Mouse (Mus musculus) frontal cortex, postnatal 10 days (tissue): Measurements from ENCODE around the gene 4933428M09Rik.
"Not testable (repeated sequence)": the region's sequence is repeated elsewhere in the genome, so short reads cannot be mapped to it uniquely, and the experiment has no call there.

Experiments
- DNase-seq, 2 experiments: peaks; one replicate each; pipeline ENCODE4 v3.0.0; 2022; ENCODE audit warnings: low spot score in 2 of 2, mixed read lengths in 1 of 2

4933428M09Rik gene

DNA sequence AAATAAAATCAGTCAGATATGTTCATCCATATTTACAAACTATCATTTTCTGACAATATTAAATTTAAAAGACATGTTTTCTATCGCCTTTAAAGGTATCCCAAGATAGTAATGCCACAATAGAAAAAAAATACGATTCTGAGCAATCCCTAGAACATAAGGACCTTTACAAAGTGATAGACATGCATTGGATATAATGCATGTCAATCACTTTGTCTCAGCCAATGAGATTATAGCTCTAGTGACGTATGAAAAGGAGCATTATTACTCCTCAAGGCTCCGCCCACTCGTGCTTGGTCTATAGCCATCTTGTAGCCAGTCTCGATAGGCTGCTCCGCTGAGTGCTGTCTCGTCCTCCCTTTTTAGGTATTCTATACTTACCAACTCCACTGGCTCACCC lies at the start of gene 4933428M09Rik:
TSS of gene 4933428M09Rik (plus strand) at position 301 of the 400 bp plus-strand sequence.
- DNase-seq = no peak

DNA sequence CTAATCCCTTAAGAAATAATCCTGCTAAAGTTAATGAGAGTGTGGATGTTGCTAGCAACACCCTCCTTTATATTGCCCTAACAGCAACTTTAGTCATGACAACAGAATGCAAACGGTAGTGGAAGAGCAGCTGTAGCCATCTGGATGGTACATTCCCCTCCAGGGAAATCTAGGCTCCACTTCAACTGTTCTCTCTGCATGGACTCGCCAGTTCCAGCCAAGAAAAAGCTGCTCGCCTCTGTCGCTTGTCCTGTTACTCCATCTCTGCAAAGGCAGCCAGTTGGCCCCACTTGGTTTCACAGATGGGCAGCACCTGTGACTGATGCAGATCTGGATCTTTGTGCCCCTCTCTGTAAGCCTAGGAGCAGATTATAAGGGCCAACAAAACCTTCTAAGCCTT lies 45.0 kb upstream of the 4933428M09Rik start:
- no peak for DNase-seq

- DNase-seq = not testable (repeated sequence)
These were observed 12.5 kb downstream of the 4933428M09Rik start for GRCm38 (mm10) chrX:139191506-139191905.

- no peak for DNase-seq
These were observed 15.7 kb downstream of the 4933428M09Rik start for GRCm38 (mm10) chrX:139194572-139195279.

DNA sequence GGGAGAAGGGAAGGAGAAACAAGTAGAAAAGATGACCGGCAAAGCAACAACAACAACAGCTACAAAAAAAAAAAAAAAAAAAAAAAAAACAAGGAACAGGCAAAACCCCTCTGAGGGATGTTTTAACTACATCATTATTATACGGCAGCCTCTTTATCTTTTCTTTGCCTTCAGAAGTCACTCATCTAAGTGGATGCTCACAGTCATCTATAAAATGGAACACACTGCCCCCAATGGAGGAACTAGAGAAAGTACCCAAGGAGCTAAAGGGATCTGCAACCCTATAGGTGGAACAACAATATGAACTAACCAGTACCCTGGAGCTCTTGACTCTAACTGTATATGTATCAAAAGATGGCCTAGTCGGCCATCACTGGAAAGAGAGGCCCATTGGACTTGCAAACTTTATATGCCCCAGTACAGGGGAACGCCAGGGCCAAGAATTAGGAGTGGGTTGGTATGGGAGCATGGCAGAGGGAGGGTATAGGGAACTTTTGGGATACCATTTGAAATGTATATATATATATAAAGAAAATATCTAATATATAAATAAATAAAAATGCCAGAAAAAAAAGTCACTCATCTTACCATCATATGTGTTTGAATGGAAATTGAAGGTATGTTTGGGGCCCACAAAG lies 30.3 kb downstream of the 4933428M09Rik start:
- not testable (repeated sequence) for DNase-seq

- peak; percentile 17 to 27 for DNase-seq
These were observed 30.8 kb downstream of the 4933428M09Rik start, which contains the start of gene Mum1l1 for GRCm38 (mm10) chrX:139209829-139210225. Gene Mum1l1, plus strand, starts transcription at chrX:139210042.

- DNase-seq = no peak
These were observed 35.7 kb downstream of the 4933428M09Rik start for GRCm38 (mm10) chrX:139214765-139215164.

DNA sequence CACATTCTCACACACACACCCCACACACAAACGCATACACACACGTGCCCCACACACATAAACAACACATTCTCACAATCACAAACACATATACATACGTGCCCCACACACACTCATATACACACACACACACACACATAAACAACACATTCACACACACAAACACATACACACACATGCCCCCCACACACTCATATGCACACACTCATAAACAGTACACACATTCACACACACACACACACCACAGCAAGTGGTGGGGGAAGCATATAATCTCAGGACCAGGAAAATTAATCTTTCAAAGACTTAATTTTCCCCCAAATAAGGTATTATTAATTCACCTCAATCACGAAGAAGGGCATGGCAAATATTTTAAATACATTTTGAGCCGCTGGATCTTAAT lies 37.4 kb downstream of the 4933428M09Rik start:
- no peak for DNase-seq

- peak; percentile 52 to 61 for DNase-seq
These were observed 38.1 kb downstream of the 4933428M09Rik start for GRCm38 (mm10) chrX:139216991-139217593.

DNA sequence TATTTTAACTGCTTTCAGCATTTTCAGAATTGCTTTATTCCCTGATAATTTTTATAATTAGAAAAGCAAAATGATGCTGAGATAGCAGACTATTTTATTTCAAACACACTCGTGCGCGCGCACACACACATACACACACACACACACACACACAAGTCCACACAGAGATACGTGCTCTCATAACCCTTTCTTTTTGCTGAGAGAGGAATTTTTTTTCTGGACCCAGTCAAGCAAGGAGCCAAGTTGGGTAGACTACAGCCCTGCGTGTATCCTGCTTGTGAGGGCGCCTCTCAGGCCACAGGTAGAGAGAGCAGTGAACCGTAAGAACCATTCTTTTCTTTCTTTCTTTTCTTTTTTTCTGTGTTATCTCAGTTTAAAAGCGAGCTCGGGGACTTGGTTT lies 38.7 kb downstream of the 4933428M09Rik start:
- no peak for DNase-seq

DNA sequence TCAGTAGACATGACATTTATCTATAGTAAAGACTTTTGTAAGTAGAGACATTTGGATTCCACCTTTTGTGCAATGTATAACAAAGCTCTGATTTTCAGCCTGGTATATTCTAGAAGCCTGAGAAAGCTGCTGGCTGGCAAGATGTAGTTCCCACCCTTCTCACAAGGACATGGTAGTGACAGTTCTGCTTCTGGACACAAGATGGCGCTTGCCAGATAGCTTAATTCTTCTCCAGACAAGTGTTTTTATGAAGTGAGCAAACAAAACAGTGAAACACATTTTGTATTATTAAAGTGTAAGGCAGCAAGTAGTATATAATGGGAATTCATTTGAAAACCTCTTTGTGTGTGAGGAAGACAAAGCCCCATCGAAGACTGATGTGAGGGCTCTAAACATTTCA lies 40.0 kb downstream of the 4933428M09Rik start:
- peak in 1 of 2 experiments; percentile 39 for DNase-seq

DNA sequence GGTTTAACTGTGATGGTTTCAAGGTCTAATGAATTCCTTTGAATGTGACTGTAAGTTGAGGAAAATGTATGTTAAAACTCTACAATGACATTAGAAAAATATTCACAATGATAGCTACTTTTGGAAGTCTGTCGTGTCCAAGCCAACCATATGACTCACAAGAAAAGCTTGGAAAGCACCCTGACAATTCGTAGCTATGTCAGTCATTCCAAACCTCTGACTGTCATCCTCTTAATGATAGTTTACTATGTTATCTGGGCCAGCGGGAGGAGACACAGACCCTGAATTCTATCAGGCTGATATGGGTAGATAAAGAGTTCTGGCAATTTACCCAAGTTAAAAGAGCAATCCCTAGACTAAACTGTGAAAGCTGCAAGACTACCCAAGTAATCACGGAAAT lies 41.8 kb downstream of the 4933428M09Rik start:
- DNase-seq = no peak

- no peak for DNase-seq
These were observed 42.9 kb downstream of the 4933428M09Rik start for GRCm38 (mm10) chrX:139221893-139222292.
